Mouse (Mus musculus): Measurements from ENCODE around the gene St6galnac3.
"Not testable (repeated sequence)": the region's sequence is repeated elsewhere in the genome, so short reads cannot be mapped to it uniquely, and the experiment has no call there.

The St6galnac3 gene

GRCm38 (mm10) chr3:153400259-153400658, 324.7 kb downstream of the St6galnac3 start:
- DNase-seq = no peak

DNA sequence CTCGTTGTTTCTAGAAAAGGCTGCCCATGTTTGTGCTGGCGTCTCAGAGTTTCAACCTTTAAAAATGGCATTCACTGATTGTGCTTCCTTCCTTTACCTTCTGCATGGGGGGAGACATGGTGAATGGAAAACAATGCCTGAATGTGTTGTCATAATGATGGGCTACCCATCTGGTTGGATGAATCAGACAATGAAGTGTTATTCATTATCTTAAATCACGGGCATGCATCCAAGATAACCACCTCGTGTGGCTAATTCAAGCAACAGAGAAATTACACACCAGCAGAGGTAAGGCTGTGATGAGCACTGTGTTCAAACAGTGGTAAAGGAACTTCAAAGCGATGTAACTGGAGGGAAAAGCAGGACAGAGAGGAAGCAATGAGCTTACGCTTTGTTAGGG, 325.4 kb downstream of the St6galnac3 start:
- DNase-seq = no peak

GRCm38 (mm10) chr3:153397726-153398125, 327.2 kb downstream of the St6galnac3 start:
- no peak for DNase-seq

GRCm38 (mm10) chr3:153396375-153397068, 328.5 kb downstream of the St6galnac3 start:
- no peak for DNase-seq

- DNase-seq = no peak
Measured at GRCm38 (mm10) chr3:153395351-153395750, 329.6 kb downstream of the St6galnac3 start.

DNA sequence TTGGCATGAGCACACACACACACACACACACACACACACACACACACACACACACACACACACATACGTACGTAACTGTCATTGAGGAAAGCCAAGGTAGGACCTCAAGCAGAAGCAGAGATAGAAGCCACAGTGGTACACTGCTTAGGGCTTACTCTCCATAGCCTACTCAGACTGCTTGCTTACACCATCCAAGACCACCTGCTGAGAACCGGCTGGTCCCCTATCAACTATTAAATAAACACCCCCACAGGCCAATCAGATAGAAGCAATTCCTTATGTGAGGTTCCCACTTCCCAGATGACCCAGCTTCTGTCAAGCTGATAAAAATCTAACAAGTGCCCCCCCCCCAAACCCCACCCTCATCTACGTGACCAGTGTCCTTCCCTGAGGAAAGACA, 330.2 kb downstream of the St6galnac3 start:
- DNase-seq = no peak

GRCm38 (mm10) chr3:153394224-153394623, 330.8 kb downstream of the St6galnac3 start:
- DNase-seq = no peak

DNA sequence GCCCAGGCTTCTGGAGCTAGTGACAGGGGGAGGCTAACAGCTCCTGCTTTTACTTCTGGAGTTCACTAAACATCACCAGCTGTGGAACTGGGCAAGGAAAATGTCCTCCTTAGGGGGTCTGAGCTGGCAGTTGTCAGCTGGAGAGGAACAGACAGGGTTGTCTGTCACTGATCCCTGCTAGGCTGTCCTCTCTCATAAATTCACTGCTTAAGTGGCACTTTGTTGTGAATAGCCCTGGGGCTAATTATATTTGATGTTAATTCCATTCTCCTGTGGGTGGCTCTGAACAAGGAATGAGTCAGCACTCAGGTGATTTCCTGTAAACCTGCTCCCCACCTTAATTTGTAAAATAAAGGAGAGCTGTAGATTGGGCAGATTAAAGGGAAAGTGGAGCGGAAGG, 333.5 kb downstream of the St6galnac3 start:
- not testable (repeated sequence) for DNase-seq

- not testable (repeated sequence) for DNase-seq
Measured at GRCm38 (mm10) chr3:153384651-153385050, 340.3 kb downstream of the St6galnac3 start.

GRCm38 (mm10) chr3:153383656-153384055, 341.3 kb downstream of the St6galnac3 start:
- no peak for DNase-seq

DNA sequence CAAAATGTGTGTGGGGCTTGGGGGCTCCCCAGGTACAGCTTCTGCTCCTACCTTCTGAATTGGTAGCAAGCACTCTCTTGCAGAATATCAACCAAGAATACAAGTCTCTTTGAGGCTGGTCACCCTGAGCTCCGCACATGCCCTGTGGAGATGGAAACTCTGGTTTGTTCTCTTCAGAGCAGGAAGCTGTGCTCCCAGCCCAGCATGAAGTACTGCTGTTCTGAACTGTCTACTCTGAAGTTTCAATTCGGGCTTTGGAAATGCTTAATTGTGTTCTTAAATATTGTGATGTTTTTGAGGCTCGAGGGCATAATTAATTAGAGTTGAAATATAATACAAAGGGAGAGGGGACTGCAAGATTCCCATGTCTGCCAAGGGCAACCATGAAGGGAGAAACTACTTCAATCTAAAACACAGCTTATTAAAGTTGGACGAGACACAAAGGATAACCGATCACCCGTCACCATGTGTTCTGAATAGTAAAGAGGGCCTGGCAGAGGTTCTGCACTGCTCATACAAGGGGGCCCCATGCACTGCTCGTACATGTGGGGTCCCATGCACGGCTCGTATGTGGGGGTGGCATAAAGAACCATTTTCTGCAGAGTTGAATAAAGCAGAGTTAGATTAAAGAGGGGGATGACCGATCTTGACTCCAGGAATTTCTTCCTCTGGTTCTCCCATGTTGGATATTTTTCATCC, 359.8 kb downstream of the St6galnac3 start:
- no peak for DNase-seq

- DNase-seq = no peak
Measured at GRCm38 (mm10) chr3:153364366-153364765, 360.6 kb downstream of the St6galnac3 start.

DNA sequence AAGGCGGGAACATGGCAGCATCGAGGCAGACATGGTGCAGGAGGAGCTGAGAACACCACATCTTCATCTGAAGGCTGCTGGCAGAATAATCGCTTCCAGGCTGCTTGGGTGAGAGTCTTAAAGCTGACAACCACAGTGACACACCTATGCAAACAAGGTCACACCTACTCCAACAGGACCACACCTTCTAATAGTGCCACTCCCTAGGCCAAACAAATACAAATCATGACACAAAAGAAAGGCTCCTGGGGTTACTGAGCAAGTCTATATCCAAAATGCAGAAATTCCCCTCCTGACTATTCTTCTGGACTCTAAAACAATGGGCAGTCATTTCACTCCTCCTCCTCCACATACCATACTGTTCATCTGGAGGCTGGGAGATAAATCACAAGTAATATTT, 365.0 kb downstream of the St6galnac3 start:
- DNase-seq = no peak

DNA sequence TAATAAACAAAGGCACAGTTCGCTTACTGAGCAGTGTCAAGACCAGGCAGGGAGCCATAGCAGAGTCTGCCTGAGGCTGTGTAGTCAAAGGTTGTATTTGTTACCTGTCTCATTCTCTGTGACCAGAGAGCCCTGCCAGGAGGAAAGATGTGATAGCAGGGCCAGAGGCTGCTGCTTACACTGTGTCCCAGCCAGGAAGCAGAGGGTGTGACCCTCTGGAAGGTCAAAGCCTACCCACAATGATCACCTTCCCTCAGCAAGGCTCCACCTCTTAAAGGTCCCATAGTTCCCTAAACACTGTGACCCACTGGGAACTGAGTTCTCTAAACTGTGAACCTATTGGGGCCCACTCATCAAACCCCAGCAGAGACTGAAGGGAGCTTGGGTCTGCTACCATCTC, 368.9 kb downstream of the St6galnac3 start:
- no peak for DNase-seq

DNA sequence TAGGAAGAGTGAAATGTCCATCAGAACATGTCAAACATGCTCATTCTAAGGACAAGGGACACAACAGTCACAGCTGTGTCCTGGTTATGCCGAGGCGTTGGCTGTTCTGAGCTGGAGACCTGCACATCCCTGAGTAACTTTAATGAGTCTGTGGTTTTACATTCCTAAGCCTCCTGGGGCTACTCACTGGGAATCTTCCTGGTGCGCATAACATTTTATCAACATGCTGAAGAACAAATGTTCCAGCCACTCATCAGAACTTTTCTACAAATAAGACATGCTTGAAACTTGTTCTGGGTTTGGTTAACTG, 370.0 kb downstream of the St6galnac3 start:
- DNase-seq = no peak

GRCm38 (mm10) chr3:153354186-153354987, 370.6 kb downstream of the St6galnac3 start:
- no peak for DNase-seq

- no peak for DNase-seq
Measured at GRCm38 (mm10) chr3:153353313-153354103, 371.5 kb downstream of the St6galnac3 start.

GRCm38 (mm10) chr3:153349981-153350380, 375.0 kb downstream of the St6galnac3 start:
- DNase-seq = no peak

DNA sequence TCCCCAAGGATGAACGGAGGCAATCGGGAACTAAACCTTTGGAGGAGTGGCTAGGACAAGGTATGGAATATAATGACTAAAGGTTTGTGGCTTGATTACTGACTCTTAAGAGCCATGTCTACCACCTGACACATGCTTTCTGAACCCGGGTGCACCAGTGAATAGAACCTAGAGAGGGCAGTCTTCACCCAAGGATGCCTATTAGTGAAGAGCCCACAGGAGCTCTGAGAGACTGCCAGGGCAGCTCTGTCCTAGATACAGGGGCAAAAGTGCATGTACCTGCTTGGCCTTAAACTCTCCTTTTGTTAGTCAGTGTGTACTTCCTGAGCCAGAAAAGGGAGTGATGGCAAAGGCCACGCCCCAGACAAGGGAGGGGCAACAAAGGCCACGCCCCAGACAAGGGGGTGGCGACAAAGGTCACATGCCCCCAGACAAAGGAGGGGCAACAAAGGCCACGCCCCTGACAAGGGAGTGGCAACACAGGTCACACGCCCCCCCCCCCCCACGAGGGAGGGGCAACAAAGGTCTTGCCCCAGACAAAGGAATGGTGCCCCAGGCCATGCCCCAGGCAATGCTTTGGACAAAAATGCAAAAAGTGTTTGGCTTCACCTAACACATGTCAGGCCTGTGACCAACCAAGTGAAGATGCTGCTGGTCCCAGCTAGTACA, 376.0 kb downstream of the St6galnac3 start:
- DNase-seq = no peak

- no peak for DNase-seq
Measured at GRCm38 (mm10) chr3:153344979-153345378, 380.0 kb downstream of the St6galnac3 start.

- no peak for DNase-seq
Measured at GRCm38 (mm10) chr3:153339940-153340339, 385.0 kb downstream of the St6galnac3 start.

DNA sequence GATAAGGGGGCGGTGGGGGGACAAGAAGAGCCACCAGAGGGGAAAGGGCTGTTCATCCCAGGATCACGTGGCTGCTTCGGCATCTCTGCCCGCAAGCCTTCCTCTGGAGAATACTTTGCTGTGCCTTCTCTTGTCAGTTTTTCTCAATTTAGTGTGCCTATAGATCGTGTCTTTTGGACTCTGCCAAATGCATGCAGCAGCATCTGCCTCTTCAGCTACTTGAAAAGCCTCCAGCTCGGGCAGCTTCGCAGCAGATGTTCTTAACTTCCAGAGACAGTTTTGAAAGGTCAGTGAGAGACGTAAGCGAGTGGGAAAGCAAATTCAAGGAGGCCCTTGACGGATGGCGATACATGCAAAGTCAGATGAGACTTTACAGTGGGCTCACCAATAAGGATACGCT, 385.9 kb downstream of the St6galnac3 start:
- no peak for DNase-seq
